Mouse (Mus musculus) lung, postnatal 0 days (tissue): ENCODE results near the gene Ccdc85b.

Experiments
- CTCF ChIP-seq: IDR thresholded peaks from 2 replicates; pipeline ENCODE4 v1.5.1; 2016; ENCODE audit warnings: antibody characterized with exemption, mild to moderate bottlenecking
- EP300 ChIP-seq: IDR thresholded peaks from 2 replicates; pipeline ENCODE4 v1.6.1; 2016; ENCODE audit warnings: antibody characterized with exemption, mild to moderate bottlenecking, control low read depth

GRCm38 (mm10) chr19:5444371-5444908 lies 13.3 kb downstream of the Ccdc85b start:
- no peak for TF ChIP-seq CTCF
- no peak for TF ChIP-seq EP300
